Mouse (Mus musculus) right cerebral cortex, postnatal 4 days (tissue): ENCODE data around the gene Rnase12.

ENCODE experiments used
- DNase-seq: peaks from one replicate; pipeline ENCODE4 v3.0.0-alpha.2; 2022

Rnase12 gene

GRCm38 (mm10) chr14:51083805-51084204, 26.3 kb upstream of the Rnase12 start:
- DNase-seq: no peak

- DNase-seq: peak; percentile 59
Measured at GRCm38 (mm10) chr14:51082599-51083581, 25.4 kb upstream of the Rnase12 start.

GRCm38 (mm10) chr14:51081035-51081434, 23.6 kb upstream of the Rnase12 start:
- DNase-seq: no peak

DNA sequence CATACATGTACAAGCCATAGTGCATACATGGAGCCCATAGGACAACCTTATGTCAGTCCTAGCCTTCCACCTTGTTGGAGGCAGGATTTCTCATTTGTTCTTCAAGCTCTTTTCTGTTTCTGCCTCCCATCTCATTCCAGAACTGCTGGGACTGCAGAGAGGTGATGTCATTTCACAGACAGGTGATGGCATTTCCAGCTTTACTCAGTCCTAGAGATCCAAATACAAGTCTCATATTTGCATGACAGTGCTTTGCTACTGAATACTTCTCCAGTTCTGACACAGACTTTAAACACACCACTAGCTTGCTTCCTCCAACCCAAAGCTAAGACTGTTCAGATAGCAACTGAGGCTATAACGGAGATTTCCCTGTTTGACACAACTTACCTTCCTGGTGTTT, 21.7 kb upstream of the Rnase12 start:
- no peak for DNase-seq

- DNase-seq: no peak
Measured at GRCm38 (mm10) chr14:51074335-51074734, 16.9 kb upstream of the Rnase12 start, which contains the start of gene Olfr750. Gene Olfr750, minus strand, starts transcription at chr14:51074435.

DNA sequence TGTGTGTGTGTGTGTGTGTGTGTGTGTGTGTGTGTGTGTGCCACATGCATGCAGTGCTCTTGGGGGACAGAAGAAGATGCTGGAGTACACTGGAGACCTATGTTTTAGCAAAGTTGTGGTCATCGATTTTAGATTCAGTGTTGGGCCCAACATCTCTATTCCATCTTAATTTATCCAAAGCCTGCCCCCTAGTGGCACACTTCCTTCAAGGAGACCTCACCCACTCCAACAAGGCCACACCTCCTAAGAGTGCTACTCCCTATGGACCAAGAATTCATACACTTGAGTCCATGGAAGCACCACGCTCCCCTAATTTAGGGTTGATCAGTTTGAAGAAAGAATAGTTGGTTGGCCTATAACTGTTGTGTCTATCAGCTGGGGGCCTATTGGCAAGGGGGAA, 12.2 kb upstream of the Rnase12 start:
- DNase-seq: peak; percentile 42

DNA sequence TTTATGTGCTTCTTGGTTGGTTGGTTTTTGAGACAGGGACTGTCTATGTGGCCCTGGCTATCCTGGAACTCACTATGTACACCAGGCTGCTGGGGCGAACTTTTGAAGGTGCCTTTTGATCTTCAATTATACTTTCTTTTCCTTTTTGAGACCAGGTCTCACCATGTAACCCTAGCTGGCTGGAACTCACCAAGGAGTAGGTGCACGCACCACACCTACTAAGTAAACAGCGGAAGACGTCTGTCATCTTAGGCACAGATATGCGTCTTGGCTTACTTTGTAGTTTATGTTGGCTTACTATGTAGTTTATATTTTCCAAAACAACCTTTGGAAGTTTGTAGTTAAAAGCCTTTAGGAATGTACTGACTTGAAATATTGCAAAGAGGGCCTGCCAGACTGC, 11.5 kb upstream of the Rnase12 start:
- DNase-seq: no peak

- no peak for DNase-seq
Measured at GRCm38 (mm10) chr14:51060761-51061160, 3.3 kb upstream of the Rnase12 start.

GRCm38 (mm10) chr14:51054243-51055237, 2.9 kb downstream of the Rnase12 start:
- DNase-seq: no peak

- no peak for DNase-seq
Measured at GRCm38 (mm10) chr14:51053176-51053575, 4.3 kb downstream of the Rnase12 start.

- DNase-seq: no peak
Measured at GRCm38 (mm10) chr14:51051941-51052340, 5.5 kb downstream of the Rnase12 start.

DNA sequence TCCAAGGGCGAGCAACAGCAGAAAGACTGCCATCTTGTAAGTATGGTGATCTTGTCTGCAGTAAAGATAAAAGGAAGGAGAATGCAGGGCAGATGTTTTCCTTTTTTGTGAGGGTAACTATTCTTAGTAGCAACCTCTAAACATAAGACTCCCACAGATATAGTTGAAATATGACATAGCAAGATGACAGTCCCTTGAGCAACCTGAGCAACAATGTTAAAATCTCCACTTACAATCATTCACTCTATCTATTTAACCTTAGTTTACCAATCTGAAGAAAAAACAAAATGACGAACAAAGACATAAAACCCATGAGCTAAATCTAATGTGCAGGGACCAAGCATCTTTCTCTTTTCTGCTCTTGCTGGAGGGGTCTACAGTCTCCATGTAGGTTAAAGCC, 7.4 kb downstream of the Rnase12 start, which contains the start of gene Rnase11:
Rnase11 (minus strand) TSS at position 101 of the 400 bp plus-strand sequence.
- no peak for DNase-seq

- DNase-seq: no peak
Measured at GRCm38 (mm10) chr14:51047846-51048245, 9.6 kb downstream of the Rnase12 start.

GRCm38 (mm10) chr14:51041769-51042168, 15.7 kb downstream of the Rnase12 start, which contains the start of gene Rnase9:
Gene Rnase9, minus strand, starts transcription at chr14:51041869.
- DNase-seq: no peak

- DNase-seq: no peak
Measured at GRCm38 (mm10) chr14:51036214-51036613, 21.2 kb downstream of the Rnase12 start.

DNA sequence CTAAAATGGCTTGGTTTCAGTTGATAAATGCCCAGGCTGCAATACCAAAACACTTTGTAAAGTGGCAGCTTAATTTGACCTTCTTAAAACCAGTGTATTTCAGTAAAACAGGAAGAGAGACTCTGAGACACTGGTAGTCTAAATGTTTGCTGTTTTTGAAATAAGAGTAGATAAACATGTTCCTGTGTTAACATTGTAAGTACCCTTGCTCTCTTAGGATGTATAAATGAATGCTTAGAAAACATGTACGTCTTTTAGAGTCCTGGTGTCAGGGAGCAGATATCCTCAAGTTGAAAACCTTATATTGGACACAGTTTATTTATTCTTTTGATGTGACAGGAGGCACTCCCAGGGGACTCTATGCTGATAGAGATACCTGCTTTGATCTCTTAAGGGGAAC, 22.3 kb downstream of the Rnase12 start:
- no peak for DNase-seq

GRCm38 (mm10) chr14:51027387-51028155, 29.9 kb downstream of the Rnase12 start:
- DNase-seq: no peak

DNA sequence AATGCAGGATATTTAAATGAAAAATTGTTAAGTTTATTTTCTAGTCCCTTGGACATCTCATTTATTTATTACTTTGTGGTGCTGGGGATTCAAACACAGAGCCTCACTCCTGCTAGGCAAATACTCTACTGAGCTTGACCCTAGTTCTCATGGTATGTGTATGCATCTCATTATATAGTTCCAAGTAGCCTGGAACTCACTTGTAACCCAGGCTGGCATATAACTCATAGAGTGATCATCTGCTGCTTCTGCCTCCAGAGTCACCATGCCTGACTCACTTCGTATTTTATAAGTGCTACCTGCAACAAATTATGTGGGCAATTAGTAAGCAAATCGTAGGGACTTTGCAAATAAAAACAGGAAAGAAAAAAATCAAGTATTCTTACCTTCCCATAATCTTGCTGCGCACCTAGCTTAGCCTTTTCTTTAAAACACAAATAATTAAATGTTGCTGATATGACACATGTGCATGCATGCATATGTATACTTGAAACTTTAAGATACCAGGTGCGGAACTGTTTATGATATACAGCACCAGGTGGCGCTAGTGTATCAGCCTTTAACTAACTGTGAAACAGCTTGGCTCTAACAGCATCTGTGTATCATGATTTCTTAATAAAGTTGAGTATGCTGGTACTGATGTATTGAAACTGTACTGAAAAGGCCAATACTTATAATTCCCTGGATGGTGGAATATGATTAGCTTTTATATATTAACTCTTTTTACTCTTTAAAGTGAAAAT, 30.9 kb downstream of the Rnase12 start:
- peak; percentile 47 for DNase-seq

- DNase-seq: no peak
Measured at GRCm38 (mm10) chr14:51024820-51025219, 32.6 kb downstream of the Rnase12 start.

- no peak for DNase-seq
Measured at GRCm38 (mm10) chr14:51023457-51023856, 34.0 kb downstream of the Rnase12 start.

DNA sequence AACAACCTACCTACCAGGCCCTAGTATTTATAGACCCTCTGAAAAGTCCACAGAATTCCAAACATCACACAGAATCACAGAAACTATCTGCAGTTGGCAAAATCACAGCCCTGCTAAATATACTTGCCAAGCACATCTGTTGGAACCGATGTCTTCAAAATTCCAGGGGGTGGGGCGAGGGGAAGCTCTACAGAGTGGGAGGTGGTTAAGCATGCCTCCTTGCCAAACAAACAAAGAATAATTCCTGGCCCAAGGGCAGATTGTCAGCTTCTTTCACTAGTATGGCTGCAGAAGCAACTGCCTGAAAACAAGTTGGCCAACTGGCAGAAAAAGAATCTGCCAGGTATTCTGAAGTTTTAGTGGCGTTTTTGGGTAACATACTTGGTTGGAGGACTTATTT, 40.2 kb downstream of the Rnase12 start:
- no peak for DNase-seq
